Mouse (Mus musculus): ENCODE measurements at regions not wholly inside any gene's neighbourhood (a gene's known extent, or its start where the extent isn't known, plus 50 kb on each side); places are given as distances from the start of the nearest gene placed in this dataset.
A peak's percentile ranks its signal among the peaks of the same experiment; 100 is the strongest.

DNA sequence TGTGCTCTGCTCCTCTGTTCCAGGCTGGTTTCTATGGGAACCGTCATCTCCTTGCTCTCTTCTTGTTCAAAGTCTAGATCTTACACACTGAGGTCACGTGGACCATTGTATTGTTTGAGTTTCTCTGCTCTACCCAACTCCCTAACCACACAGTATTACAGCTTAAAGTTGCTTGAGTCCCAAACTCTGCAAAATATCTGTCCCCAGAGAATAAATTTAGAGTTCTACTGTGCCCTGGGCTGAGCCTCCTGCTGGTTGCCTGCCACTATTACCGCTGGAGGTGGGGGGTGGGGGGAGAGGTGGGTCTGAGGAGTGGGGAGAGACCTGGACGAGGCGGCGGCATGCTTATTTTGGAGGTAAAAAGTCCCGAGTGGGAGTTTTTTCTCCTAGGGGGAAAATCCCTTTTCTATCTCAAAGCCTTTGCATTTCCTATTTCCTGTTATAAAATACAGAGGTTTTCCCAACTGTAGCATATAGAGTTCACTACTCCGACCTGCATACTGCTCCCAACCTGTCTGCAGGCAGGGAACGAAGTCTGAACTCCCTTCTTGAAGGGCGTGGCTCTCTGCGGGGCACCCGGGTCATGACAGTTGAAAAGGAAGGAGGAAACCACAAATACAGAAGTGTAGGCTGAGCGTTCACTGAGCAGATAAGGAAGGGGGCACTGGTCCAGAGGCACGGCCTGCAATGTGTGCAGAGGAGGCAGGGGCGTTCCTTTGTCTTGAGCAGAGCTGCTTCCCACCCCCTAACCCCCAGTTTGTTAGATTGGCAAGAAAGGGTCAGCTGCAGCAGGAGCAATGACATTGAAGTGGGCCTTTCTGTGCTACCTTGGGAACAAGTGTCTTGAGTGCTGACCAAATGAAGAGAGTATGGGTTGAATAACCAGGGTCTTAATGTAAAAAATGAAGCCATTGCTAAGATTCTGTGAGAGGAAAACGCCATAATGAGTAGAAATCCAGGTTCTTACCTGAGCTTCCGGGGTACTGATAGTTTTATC is 188.7 kb downstream of the Akap7 start:
- WGBS = 49% methylated on average over 17 of the region's 17 CpGs
- ATAC-seq (ENCODE audit: low FRiP score, low read depth) = no peak

DNA sequence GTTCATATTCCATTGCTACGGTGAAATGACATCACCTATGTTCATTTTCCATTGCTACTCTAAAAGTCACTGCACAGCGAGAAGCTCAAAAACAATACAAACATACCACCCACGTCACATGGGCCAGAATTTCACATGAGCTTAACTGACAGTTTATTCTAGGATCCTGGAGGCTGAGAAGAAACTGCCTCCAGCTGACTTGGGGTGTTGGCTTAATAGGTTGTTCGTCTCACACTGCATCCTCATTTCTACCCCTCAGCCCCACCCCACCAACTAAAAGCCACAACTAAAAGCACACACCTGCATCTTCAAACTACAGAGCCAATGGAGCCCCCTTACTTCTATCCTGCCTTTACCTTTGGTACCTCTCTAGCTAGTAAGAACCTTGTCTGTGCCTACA is 187.0 kb upstream of the Arg1 start:
- H3K4me1 ChIP-seq (replicated peaks) = peaks cover 21% of the 10 kb centered on the region
- no peak overlapping the region for H3K4me2 ChIP-seq
- ATAC-seq (ENCODE audit: low FRiP score, low read depth) = no peak
- H3K36me3 ChIP-seq = no peaks in the 10 kb centered on the region
- WGBS = 94% methylated on average over 4 of the region's 4 CpGs
- no peak overlapping the region for H3K27ac ChIP-seq (replicated peaks)
- H3K4me3 ChIP-seq = no peak overlapping the region
- H3K9me3 ChIP-seq = no peaks in the 10 kb centered on the region
- no peak overlapping the region for H3K9ac ChIP-seq
- no peaks in the 10 kb centered on the region for H3K27me3 ChIP-seq

More for the DNA sequence above, 188.7 kb downstream of the Akap7 start:
- H3K9me3 ChIP-seq = no peaks in the 10 kb centered on the region
- H3K4me3 ChIP-seq = no peak overlapping the region
- no peaks in the 10 kb centered on the region for H3K36me3 ChIP-seq
- no peak overlapping the region for H3K27ac ChIP-seq (replicated peaks)
- no peaks in the 10 kb centered on the region for H3K27me3 ChIP-seq
- H3K4me1 ChIP-seq (replicated peaks) = no peaks in the 10 kb centered on the region
- no peak overlapping the region for H3K4me2 ChIP-seq
- no peak overlapping the region for H3K9ac ChIP-seq

DNA sequence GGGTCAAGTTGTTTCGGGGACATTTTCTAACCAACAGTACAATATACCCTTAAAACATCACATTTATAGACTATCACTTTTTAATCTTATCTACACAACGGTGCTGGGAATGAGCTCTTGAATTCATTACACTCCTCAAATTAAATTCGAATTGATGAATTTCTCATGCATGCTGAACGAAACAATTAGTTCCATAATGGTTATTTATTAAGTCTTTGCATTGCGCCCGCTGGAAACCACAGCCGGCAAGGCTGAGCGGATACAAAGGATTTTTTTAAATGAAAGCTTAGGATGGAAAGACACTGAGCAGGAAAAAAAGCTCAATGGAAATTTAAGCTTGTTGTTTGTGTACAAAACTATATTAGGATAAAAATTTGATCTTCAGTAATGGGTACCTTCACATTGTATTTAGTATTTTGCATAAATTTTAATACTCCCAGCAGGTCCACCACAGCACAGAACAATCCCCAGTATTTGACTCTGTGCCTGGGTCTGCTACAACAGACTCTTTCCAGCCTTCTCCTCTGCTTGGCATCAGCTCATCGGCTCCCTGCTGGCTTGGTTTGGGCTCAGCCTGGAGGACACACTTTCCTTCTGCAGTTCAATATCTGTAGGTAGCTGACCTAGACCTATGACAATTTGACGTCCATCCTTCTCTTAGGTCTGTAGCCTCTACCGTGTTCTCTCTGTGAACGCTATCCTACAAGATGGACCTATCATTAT is 185.3 kb upstream of the Arg1 start:
- no peaks in the 10 kb centered on the region for H3K36me3 ChIP-seq
- peak overlapping the region; percentile 11; the same call in 1 of the 2 replicates for H3K4me2 ChIP-seq
- 28% methylated on average over 12 of the region's 12 CpGs for WGBS
- ATAC-seq (ENCODE audit: low FRiP score, low read depth) = peak; percentile 70
- no peaks in the 10 kb centered on the region for H3K27me3 ChIP-seq
- no peak overlapping the region for H3K4me3 ChIP-seq
- peaks cover 21% of the 10 kb centered on the region for H3K4me1 ChIP-seq (replicated peaks)
- H3K9me3 ChIP-seq = no peaks in the 10 kb centered on the region
- no peak overlapping the region for H3K9ac ChIP-seq
- H3K27ac ChIP-seq (replicated peaks) = peak overlapping the region; percentile 74

DNA sequence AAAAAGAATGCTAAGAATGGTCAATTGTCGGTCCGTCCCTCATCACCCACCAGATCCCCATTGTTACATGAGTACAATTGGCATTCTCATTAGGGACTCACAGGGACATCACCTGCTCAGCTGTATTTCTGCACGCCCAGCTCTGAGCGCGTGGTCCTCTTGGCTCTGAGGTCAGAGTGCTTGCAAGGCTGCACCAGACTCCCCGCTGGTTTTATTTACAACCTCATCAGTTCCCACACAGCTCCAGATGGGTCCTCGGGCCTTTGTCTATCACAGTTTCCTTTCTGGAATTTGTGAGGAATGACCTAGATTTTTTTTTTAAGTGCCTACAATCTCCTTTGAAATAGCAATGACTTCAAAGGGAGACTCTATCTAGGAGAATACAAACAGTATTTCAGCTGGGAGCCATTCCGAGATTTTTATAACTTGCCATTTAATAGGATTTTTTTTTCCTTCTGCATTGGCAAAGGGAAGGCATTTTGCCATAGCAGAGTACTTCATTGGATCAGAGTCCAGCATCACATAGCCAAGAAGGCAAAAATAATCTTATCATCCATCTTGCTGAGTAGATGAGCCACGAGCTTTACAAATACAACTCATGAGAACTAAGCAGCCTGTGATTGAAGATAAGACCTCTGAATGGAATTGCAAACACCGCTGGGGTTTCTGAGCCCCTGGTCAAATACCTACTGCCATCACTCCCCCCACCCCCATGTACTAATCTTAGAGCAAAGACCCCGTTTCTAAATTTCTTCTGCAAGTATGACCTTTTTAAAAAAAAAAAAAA is 184.5 kb upstream of the Arg1 start:
- Histone ChIP-seq H3K27ac (replicated peaks) (peak overlapping the region; percentile 74), H3K4me2 (peak overlapping the region; percentile 11), H3K9me3 (no peaks in the 10 kb centered on the region), H3K9ac (no peak overlapping the region), H3K27me3 (no peaks in the 10 kb centered on the region), H3K36me3 (no peaks in the 10 kb centered on the region), H3K4me1 (replicated peaks) (peaks cover 21% of the 10 kb centered on the region), H3K4me3 (no peak overlapping the region)
- 3% methylated on average over 11 of the region's 11 CpGs for WGBS
- ATAC-seq (ENCODE audit: low FRiP score, low read depth) = peak; percentile 78

DNA sequence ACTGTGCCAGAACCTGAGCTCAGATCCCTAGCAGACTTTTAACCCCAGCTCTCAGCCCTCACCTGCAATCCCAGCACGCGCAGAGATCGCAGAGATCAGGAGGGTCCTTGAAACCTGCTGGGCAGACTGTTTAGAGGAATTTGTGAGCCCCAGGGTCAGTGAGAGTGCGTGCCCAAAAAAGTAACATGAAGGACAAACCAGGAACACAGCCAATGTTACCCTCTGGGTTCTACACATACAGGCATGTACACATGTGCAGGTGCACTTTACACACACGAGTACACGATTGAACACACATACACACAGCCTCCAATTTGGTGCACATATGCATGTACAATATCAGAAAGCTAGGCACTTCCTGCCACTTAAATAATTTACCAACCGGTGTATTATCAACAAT is 183.9 kb upstream of the Arg1 start:
- Histone ChIP-seq H3K9me3 (no peaks in the 10 kb centered on the region), H3K27ac (replicated peaks) (peak overlapping the region; percentile 74), H3K4me3 (no peak overlapping the region), H3K4me1 (replicated peaks) (peaks cover 21% of the 10 kb centered on the region), H3K4me2 (no peak overlapping the region), H3K36me3 (no peaks in the 10 kb centered on the region), H3K27me3 (no peaks in the 10 kb centered on the region), H3K9ac (no peak overlapping the region)
- 37% methylated on average over 7 of the region's 7 CpGs for WGBS
- 0 out of 2 replicates have a peak, but pooled peaks have one; percentile 31 for ATAC-seq (ENCODE audit: low FRiP score, low read depth)

DNA sequence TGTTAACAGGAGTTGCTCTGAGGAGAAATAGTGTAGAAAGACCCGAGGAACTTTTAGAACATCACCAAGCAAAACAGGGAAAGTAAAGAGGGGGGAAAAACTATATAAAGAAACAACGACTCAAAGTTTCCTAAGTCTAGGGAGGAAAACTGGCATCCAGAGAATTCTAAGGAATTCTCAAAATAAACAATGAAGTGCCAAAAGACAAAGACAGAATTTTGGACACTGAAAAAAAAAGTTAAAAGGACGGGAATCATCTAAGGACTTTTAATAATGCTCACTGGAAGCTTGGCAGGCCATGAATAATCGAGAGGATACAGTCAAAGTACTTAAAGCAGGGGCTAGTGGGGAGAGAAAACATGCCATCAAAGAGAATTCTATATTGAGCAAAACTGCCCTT is 170.8 kb upstream of the Arg1 start:
- ATAC-seq (ENCODE audit: low FRiP score, low read depth) = no peak
- Histone ChIP-seq H3K4me1 (replicated peaks) (no peaks in the 10 kb centered on the region), H3K4me3 (no peak overlapping the region), H3K27ac (replicated peaks) (no peak overlapping the region), H3K9ac (no peak overlapping the region), H3K36me3 (no peaks in the 10 kb centered on the region), H3K4me2 (no peak overlapping the region), H3K27me3 (no peaks in the 10 kb centered on the region), H3K9me3 (no peaks in the 10 kb centered on the region)
- 67% methylated on average over 4 of the region's 4 CpGs for WGBS

DNA sequence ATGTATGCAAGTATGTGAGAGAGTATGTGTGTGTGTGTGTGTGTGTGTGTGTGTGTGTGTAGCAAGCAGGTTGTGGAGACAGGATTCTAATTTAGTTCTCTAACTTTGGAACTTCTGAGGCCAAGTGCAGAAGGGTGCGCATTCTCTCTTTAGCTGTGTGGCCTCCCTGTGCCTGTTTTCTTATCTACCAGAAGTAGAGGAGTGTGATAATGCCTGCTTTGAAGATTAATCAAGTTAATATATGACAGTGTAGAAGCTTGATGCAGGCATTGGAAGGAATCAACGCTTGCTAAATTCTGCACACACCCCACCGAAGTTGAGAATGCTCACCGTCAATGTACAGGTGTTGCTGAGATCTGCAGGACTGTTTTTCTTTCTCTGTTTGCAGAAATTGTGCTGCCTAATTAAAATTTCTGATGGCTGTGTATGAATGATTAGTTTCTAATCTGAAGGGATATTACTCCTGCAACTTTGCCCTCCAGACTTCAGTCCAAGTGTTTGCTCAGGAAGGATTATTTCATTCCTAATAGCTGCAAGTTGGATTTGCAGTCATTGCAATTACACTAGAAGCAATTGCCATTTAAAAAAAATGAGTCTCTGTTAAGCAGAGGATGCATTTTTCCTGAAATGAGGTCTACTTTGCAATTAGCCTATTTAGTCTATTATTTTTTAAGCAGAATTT is 162.6 kb upstream of the Arg1 start:
- no peaks in the 10 kb centered on the region for H3K9me3 ChIP-seq
- H3K4me2 ChIP-seq = no peak overlapping the region
- ATAC-seq (ENCODE audit: low FRiP score, low read depth) = no peak
- H3K36me3 ChIP-seq = no peaks in the 10 kb centered on the region
- no peak overlapping the region for H3K27ac ChIP-seq (replicated peaks)
- no peak overlapping the region for H3K9ac ChIP-seq
- no peaks in the 10 kb centered on the region for H3K4me1 ChIP-seq (replicated peaks)
- WGBS = 75% methylated on average over 4 of the region's 4 CpGs
- no peak overlapping the region for H3K4me3 ChIP-seq
- H3K27me3 ChIP-seq = no peaks in the 10 kb centered on the region

DNA sequence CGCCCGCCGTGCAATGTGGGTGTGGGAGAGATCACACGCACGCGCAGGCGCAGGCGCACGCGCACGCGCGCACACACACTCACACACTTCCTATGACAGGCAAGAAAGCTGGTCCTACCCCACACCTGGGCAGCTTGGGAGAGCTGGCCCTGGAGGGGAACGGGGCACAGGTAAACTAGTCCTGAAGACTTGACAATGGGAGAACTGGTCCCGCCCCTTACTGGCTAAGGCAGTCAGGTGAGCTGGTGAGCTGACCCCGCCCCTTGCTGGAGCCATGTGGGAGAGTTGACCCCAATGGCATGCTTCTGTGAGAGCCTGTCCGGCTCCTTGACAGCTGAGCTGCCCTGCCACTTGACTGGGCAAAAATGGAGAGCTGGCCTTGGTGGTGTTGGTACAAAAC is 159.5 kb upstream of the Arg1 start:
- 97% methylated on average over 17 of the region's 17 CpGs for WGBS
- no peaks in the 10 kb centered on the region for H3K9me3 ChIP-seq
- H3K9ac ChIP-seq = no peak overlapping the region
- no peak overlapping the region for H3K27ac ChIP-seq (replicated peaks)
- no peak overlapping the region for H3K4me2 ChIP-seq
- no peaks in the 10 kb centered on the region for H3K27me3 ChIP-seq
- H3K4me1 ChIP-seq (replicated peaks) = no peaks in the 10 kb centered on the region
- H3K36me3 ChIP-seq = no peaks in the 10 kb centered on the region
- no peak for ATAC-seq (ENCODE audit: low FRiP score, low read depth)
- no peak overlapping the region for H3K4me3 ChIP-seq

DNA sequence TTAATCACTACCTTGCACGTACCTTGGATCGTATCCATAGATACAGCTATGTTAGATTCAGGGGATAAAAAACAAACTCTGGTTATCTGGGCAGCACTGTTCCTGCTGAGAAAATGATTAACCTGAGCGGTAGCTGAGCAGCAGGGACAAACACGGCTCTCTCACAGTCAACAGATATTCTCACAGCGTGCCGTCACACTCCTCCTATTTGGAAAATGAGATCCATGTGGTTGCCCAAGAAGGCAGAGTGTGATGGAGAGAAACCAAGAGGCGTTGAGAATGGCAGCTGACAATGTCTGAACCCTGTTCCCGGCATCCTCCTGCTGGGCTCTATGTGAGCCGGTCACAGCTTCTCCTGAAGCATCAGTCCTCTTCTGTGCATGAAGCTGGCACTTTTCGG is 155.6 kb upstream of the Arg1 start:
- WGBS = 54% methylated on average over 10 of the region's 10 CpGs
- Histone ChIP-seq H3K36me3 (no peaks in the 10 kb centered on the region), H3K27ac (replicated peaks) (0 out of 2 replicates have a peak overlapping the region, but pooled peaks have one; percentile 37), H3K4me3 (no peak overlapping the region), H3K27me3 (no peaks in the 10 kb centered on the region), H3K4me1 (replicated peaks) (no peaks in the 10 kb centered on the region), H3K9ac (no peak overlapping the region), H3K4me2 (no peak overlapping the region), H3K9me3 (no peaks in the 10 kb centered on the region)
- peak; percentile 42; the same call in 1 of the 2 replicates for ATAC-seq (ENCODE audit: low FRiP score, low read depth)

DNA sequence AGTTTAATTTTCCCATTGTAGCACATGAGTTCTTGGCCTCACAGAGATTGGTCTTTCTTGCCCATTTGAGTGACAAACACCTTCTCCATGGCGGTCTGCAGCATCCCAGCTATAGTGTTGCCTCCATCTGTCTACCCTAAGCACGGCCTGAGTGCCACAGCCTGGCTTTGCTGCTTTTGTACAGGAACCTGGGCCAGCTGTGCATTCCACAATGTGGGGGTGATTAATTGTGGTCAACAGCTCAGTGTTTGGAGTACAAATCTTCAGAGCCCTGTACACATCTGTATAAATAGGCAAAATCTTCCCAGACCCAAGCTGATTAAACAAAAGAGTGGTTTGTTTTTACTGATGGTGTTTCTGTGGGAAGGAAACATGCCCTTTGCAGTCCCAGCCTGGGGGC is 145.3 kb upstream of the Arg1 start:
- Histone ChIP-seq H3K27ac (replicated peaks) (no peak overlapping the region), H3K36me3 (no peaks in the 10 kb centered on the region), H3K9ac (no peak overlapping the region), H3K4me3 (no peak overlapping the region), H3K27me3 (no peaks in the 10 kb centered on the region), H3K4me2 (no peak overlapping the region), H3K4me1 (replicated peaks) (peaks cover 3% of the 10 kb centered on the region; the same call in 1 of the 2 replicates), H3K9me3 (no peaks in the 10 kb centered on the region)
- no peak for ATAC-seq (ENCODE audit: low FRiP score, low read depth)
- WGBS = 61% methylated on average over 2 of the region's 2 CpGs

DNA sequence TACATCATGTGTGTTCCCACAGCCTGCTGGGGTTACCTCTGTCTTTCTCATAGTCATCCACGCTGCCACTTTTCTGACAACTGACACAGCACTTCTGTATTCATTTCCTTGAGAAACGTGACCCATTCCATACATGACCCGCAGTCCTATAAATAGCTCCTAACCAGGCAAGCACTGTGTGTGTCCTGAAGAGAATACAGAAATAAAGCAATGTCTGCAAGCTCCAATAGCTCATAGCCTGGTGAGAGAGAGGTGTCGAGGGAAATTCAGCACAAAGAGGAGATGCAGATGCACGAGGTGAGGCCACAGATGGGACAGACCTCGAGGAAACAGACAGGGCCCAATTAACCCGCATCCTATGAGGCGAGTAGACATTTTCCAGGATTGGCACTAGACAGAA is 141.0 kb upstream of the Arg1 start:
- H3K4me1 ChIP-seq (replicated peaks) = peaks cover 3% of the 10 kb centered on the region; the same call in 1 of the 2 replicates
- no peaks in the 10 kb centered on the region for H3K9me3 ChIP-seq
- no peak overlapping the region for H3K4me2 ChIP-seq
- H3K27ac ChIP-seq (replicated peaks) = 0 out of 2 replicates have a peak overlapping the region, but pooled peaks have one; percentile 6
- H3K4me3 ChIP-seq = no peak overlapping the region
- no peaks in the 10 kb centered on the region for H3K36me3 ChIP-seq
- no peaks in the 10 kb centered on the region for H3K27me3 ChIP-seq
- WGBS = 37% methylated on average over 8 of the region's 8 CpGs
- no peak overlapping the region for H3K9ac ChIP-seq
- 0 out of 2 replicates have a peak, but pooled peaks have one; percentile 45 for ATAC-seq (ENCODE audit: low FRiP score, low read depth)

Data from hindbrain, embryonic 15.5 days (tissue).